Mouse (Mus musculus) CH12.LX (cell line): ENCODE measurements around the gene Anapc15-ps. TPM values are rescaled to one million over a fixed set of nuclear protein-coding genes. Genes with fewer than 3 reads are reported as not detected.

ENCODE experiments used
- DNase-seq: peaks from one replicate; pipeline ENCODE4 v3.0.0-alpha.2; 2013; ENCODE audit errors: extremely low read depth
- H3K27ac ChIP-seq: 2 replicates; pipeline ENCODE4 v1.5.1; 2012; ENCODE audit warnings: low read depth, mild to moderate bottlenecking, control low read depth, moderate library complexity; ENCODE audit not compliant: insufficient read depth
- H3K27me3 ChIP-seq: replicated peaks from 2 replicates; pipeline ENCODE3; 2012; ENCODE audit warnings: inconsistent platforms
- H3K36me3 ChIP-seq, 2 experiments: replicated peaks in 1 of 2; 2 replicates each; pipeline versions ENCODE3 to v1.6.1; 2012; ENCODE audit warnings: inconsistent platforms in 1 of 2, low read length in 1 of 2, mild to moderate bottlenecking in 1 of 2, mixed read lengths in 1 of 2, moderate library complexity in 1 of 2; ENCODE audit not compliant: control insufficient read depth in 1 of 2, insufficient read depth in 1 of 2
- H3K4me1 ChIP-seq, 2 experiments: 2 replicates each; pipeline ENCODE4 v1.6.1; 2012; ENCODE audit warnings: inconsistent platforms in 1 of 2, moderate library complexity in 1 of 2; ENCODE audit not compliant: insufficient read depth in 2 of 2, control insufficient read depth in 1 of 2
- H3K4me2 ChIP-seq: 2 replicates; pipeline ENCODE4 v1.6.1; 2012; ENCODE audit warnings: low read depth, mild to moderate bottlenecking, control low read depth; ENCODE audit not compliant: poor library complexity, insufficient read depth, severe bottlenecking
- H3K4me3 ChIP-seq, 3 experiments: fragments of 150-350 bp in 1 of 3; sonication (generic) in 1 of 3; replicated peaks in 1 of 3; 2 replicates each; pipeline versions ENCODE3 to v1.5.1; 2011 to 2012; ENCODE audit warnings: low read depth in 2 of 3, low read length in 2 of 3, mild to moderate bottlenecking in 2 of 3, moderate library complexity in 2 of 3, control low read depth in 1 of 3, improper control_type of control experiment in 1 of 3, inconsistent platforms in 1 of 3, mixed read lengths in 1 of 3; ENCODE audit not compliant: poor library complexity in 1 of 3
- H3K79me2 ChIP-seq: replicated peaks from 2 replicates; pipeline ENCODE4 v1.6.1; 2012; ENCODE audit warnings: mild to moderate bottlenecking, moderate library complexity; ENCODE audit not compliant: control insufficient read depth, poor library complexity, insufficient read depth, severe bottlenecking; ENCODE audit errors: extremely low read depth
- H3K9ac ChIP-seq: 2 replicates; pipeline ENCODE4 v1.6.1; 2012; ENCODE audit warnings: low read depth, mild to moderate bottlenecking, control low read depth, moderate library complexity; ENCODE audit not compliant: insufficient read depth
- H3K9me3 ChIP-seq: replicated peaks from 2 replicates; pipeline ENCODE3; 2012; ENCODE audit warnings: low read length, inconsistent platforms, mixed read lengths
- BHLHE40 ChIP-seq: IDR thresholded peaks from 2 replicates; pipeline ENCODE4 v1.6.1; 2011; ENCODE audit warnings: mild to moderate bottlenecking, low read depth, low read length, improper control_type of control experiment
- CHD2 ChIP-seq: IDR thresholded peaks from 2 replicates; pipeline ENCODE4 v1.6.1; 2011; ENCODE audit warnings: low read length, improper control_type of control experiment
- ELF1 ChIP-seq: IDR thresholded peaks from 2 replicates; pipeline ENCODE4 v1.6.1; 2014; ENCODE audit warnings: low read depth, mild to moderate bottlenecking, inconsistent platforms, low read length, improper control_type of control experiment
- EP300 ChIP-seq: IDR thresholded peaks from 2 replicates; pipeline ENCODE4 v1.6.1; 2011; ENCODE audit warnings: low read length, improper control_type of control experiment
- ETS1 ChIP-seq: conservative IDR thresholded peaks from 2 replicates; pipeline ENCODE4 v1.6.1; 2012; ENCODE audit warnings: low read depth, mild to moderate bottlenecking, inconsistent platforms, low read length, improper control_type of control experiment, moderate library complexity
- HCFC1 ChIP-seq: IDR thresholded peaks from 2 replicates; pipeline ENCODE4 v1.6.1; 2012; ENCODE audit warnings: low read depth, mild to moderate bottlenecking, inconsistent platforms, low read length, improper control_type of control experiment
- IRF4 ChIP-seq: IDR thresholded peaks from 2 replicates; pipeline ENCODE4 v1.6.1; 2014; ENCODE audit warnings: low read depth, mild to moderate bottlenecking, inconsistent platforms, low read length, improper control_type of control experiment
- JUN ChIP-seq: IDR thresholded peaks from 2 replicates; pipeline ENCODE4 v1.6.1; 2011; ENCODE audit warnings: low read depth, mild to moderate bottlenecking, low read length, improper control_type of control experiment, moderate library complexity; ENCODE audit not compliant: insufficient read depth
- KAT2A ChIP-seq: IDR thresholded peaks from 2 replicates; pipeline ENCODE4 v1.6.1; 2012; ENCODE audit warnings: low read length, improper control_type of control experiment, inconsistent platforms; ENCODE audit not compliant: insufficient replicate concordance
- MAFK ChIP-seq: IDR thresholded peaks from 2 replicates; pipeline ENCODE4 v1.6.1; 2011; ENCODE audit warnings: low read length, improper control_type of control experiment; ENCODE audit not compliant: insufficient replicate concordance
- MEF2A ChIP-seq: IDR thresholded peaks from 2 replicates; pipeline ENCODE4 v1.6.1; 2014; ENCODE audit warnings: low read depth, mild to moderate bottlenecking, inconsistent platforms, low read length, improper control_type of control experiment, borderline replicate concordance
- MXI1 ChIP-seq: IDR thresholded peaks from 2 replicates; pipeline ENCODE4 v1.6.1; 2011; ENCODE audit warnings: mild to moderate bottlenecking, low read depth, low read length, improper control_type of control experiment
- POLR2A ChIP-seq: IDR thresholded peaks from 2 replicates; pipeline ENCODE4 v1.6.1; 2011; ENCODE audit warnings: low read depth, mild to moderate bottlenecking, improper control_type of control experiment, low read length
- POLR2AphosphoS2 ChIP-seq: IDR thresholded peaks from 2 replicates; pipeline ENCODE4 v1.6.1; 2011; ENCODE audit warnings: low read depth, low read length, improper control_type of control experiment
- RCOR1 ChIP-seq: conservative IDR thresholded peaks from 2 replicates; pipeline ENCODE4 v1.6.1; 2012; ENCODE audit warnings: low read depth, mild to moderate bottlenecking, inconsistent platforms, low read length, improper control_type of control experiment
- SMC3 ChIP-seq: IDR thresholded peaks from 2 replicates; pipeline ENCODE4 v1.6.1; 2011; ENCODE audit warnings: low read depth, low read length, improper control_type of control experiment
- TBP ChIP-seq: conservative IDR thresholded peaks from 2 replicates; pipeline ENCODE4 v1.6.1; 2011; ENCODE audit warnings: low read depth, low read length, improper control_type of control experiment
- USF2 ChIP-seq: conservative IDR thresholded peaks from 2 replicates; pipeline ENCODE4 v1.6.1; 2011; ENCODE audit warnings: low read depth, low read length, improper control_type of control experiment
- ZC3H11A ChIP-seq: IDR thresholded peaks from 2 replicates; pipeline ENCODE4 v1.6.1; 2012; ENCODE audit warnings: low read depth, mild to moderate bottlenecking, inconsistent platforms, low read length, improper control_type of control experiment
- ZNF384 ChIP-seq: IDR thresholded peaks from 2 replicates; pipeline ENCODE4 v1.6.1; 2012; ENCODE audit warnings: low read depth, low read length, improper control_type of control experiment, inconsistent platforms
- dilution Hi-C: fragments of 300-500 bp; cut with MboI; formaldehyde crosslinking; loops from 2 replicates; pipeline ENCODE4 v1.14.3; 2020; ENCODE audit warnings: low sequenced_read_pairs; ENCODE audit not compliant: extremely low pct_unique_long_range_greater_than_20kb, extremely low pct_ligation_motif_present
- in situ Hi-C: fragments of 300-500 bp; cut with MboI; formaldehyde crosslinking; loops from 3 replicates; pipeline ENCODE4 v1.14.3; 2019; ENCODE audit warnings: low sequenced_read_pairs, low pct_ligation_motif_present, low pct_unique_long_range_greater_than_20kb, mixed read lengths
- polyA plus RNA-seq: library from polyadenylated mRNA; unstranded; fragments of >175 nt; gene quantifications from 2 replicates; pipeline ENCODE4 v1.2.1, GENCODE M21; 2012; ENCODE audit warnings: low read depth; ENCODE audit not compliant: insufficient read length
- total RNA-seq, 2 experiments: library from RNA; depleted of rRNA; stranded (reverse); fragments of 300-350 nt in 1 of 2; fragments of >200 nt in 1 of 2; gene quantifications; 2 replicates each; pipeline ENCODE4 v1.2.3; 2012 to 2014

Gene Anapc15-ps
- total and polyA plus RNA-seq, 3 experiments = 2.8 TPM; not detected in 2

DNA sequence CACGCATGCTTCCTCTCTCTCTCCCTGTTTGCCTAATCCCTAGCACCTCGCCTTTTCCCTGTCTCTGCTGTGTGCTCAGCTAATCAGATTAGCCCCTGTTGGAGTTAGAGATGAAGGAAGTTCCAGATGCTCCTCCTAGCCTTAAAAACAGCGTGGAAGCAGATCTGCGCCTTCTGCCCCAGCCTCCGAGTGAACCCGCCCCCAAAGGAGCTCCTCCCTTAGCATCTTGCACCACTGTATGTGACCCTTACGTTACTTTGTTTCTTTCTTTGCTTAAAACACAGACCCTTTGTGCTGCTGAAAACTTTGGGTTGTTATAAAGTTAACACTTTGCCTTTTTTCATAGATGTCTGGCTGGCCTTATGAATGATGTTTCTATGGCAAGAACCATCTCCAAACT is 15.8 kb upstream of the Anapc15-ps start:
- H3K27me3 ChIP-seq = no peaks in the 10 kb centered on the region
- no peaks in the 10 kb centered on the region for H3K79me2 ChIP-seq
- no peak for TF ChIP-seq HCFC1
- TF ChIP-seq ETS1 = no peak
- no peak for TF ChIP-seq BHLHE40
- no peak for TF ChIP-seq SMC3
- TF ChIP-seq RCOR1 = no peak
- no peak for TF ChIP-seq CHD2
- no peak for TF ChIP-seq EP300
- no peak for TF ChIP-seq MEF2A
- TF ChIP-seq ELF1 = no peak
- no peak for TF ChIP-seq ZNF384
- TF ChIP-seq ZC3H11A = no peak
- no peak for TF ChIP-seq KAT2A
- dilution Hi-C loops (no loop called here), in situ Hi-C loops (no loop called here)
- no peak overlapping the region for H3K9ac ChIP-seq
- DNase-seq = no peak
- no peak overlapping the region for H3K27ac ChIP-seq
- peaks cover 0 to 3% of the 10 kb centered on the region in 2 experiments; a peak in 1 of 4 replicates for H3K4me1 ChIP-seq
- no peaks in the 10 kb centered on the region for H3K9me3 ChIP-seq
- H3K4me3 ChIP-seq = no peak overlapping the region
- no peak overlapping the region for H3K4me2 ChIP-seq
- peaks cover 0 to 7% of the 10 kb centered on the region in 2 experiments for H3K36me3 ChIP-seq

DNA sequence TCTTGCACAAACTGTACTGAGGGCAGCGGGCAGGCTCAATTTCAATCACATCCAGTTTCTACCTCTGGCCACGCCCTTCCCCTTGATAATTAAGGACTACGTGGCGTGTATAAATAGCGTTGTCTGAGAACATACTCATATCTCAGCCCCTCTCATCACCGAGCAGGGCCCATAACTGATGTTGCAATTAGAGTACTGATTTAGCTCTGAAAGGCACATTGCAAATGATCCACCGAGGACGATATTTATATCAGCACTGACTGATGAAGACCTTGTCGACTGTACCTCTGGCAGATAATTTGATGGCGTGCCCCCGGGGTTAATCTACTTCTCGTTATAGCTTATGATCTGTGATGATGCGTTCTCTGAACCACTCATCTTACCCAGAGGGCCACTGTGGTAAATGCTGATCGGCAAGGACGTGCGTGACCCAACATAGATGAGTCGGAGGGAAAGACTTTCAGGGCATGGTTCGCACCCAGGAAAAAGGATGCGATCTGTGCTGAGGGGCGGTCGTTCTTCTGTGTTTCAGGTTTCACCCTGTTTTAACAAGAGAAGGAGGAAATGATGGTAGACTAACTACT is 14.4 kb upstream of the Anapc15-ps start:
- DNase-seq = no peak
- peaks cover 0 to 3% of the 10 kb centered on the region in 2 experiments; a peak in 1 of 4 replicates for H3K4me1 ChIP-seq
- H3K79me2 ChIP-seq = no peaks in the 10 kb centered on the region
- no peak overlapping the region for H3K4me2 ChIP-seq
- H3K9ac ChIP-seq = no peak overlapping the region
- dilution Hi-C loops = no loop called here
- TF ChIP-seq IRF4 (no peak), MAFK (no peak), JUN (no peak), RCOR1 (no peak), ZNF384 (no peak), POLR2A (no peak), POLR2AphosphoS2 (no peak), MXI1 (no peak), USF2 (no peak), TBP (no peak)
- no peaks in the 10 kb centered on the region for H3K9me3 ChIP-seq
- H3K27ac ChIP-seq = no peak overlapping the region
- in situ Hi-C loops = no loop called here
- peaks cover 0 to 9% of the 10 kb centered on the region in 2 experiments for H3K36me3 ChIP-seq
- H3K4me3 ChIP-seq = no peak overlapping the region
- no peaks in the 10 kb centered on the region for H3K27me3 ChIP-seq
